Mouse (Mus musculus) kidney, adult 11 months (tissue): ENCODE measurements around the gene Obsl1.
A peak's percentile ranks its signal among the peaks of the same experiment; 100 is the strongest.

Source experiments
- DNase-seq: peaks from one replicate; pipeline ENCODE4 v3.0.0; 2022

The Obsl1 gene

DNA sequence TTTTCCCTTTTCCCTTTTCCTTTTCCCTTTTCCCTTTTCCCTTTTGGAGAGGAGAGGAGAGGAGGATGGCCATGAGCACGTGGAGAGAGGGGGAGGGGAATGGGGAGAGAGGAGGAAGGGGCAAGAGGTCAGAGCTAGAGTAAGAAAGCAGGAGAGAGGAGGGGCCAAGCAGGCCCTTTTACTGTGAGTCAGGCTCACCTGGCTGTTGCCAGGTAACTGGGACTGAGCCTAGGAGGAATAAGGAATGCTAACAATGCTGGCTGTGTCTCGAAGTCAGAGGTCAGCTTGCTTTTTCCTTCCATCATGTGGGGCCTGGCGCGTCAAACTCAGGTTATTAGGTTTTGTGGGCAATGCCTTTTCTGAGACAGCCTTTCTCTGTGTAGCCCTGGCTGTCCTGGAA, 11.7 kb upstream of the Obsl1 start:
- peak; percentile 21 for DNase-seq

GRCm38 (mm10) chr1:75516703-75517380, 10.6 kb upstream of the Obsl1 start:
- no peak for DNase-seq

GRCm38 (mm10) chr1:75512550-75512949, 6.3 kb upstream of the Obsl1 start:
- DNase-seq, result no peak

GRCm38 (mm10) chr1:75511437-75512210, 5.4 kb upstream of the Obsl1 start:
- DNase-seq, result no peak

DNA sequence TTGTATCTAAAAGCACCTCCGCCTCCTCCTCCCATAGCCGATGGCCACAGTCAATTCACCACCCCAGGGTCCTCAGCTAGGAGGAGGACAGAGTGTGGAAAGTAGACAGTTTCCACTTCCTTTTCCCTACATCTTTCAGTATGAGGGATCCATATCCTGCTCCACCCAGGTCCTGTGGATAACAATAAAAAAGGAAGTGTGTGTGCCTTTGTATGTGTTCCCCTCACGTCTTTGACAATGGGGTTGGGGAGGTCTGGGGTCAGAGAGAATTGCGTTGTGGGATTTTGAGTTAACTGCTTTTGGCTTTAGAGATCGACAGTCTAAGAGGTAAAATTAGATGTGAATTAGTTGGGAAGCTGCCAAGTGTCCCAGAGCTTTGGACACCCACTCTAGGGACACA, 3.9 kb upstream of the Obsl1 start:
- DNase-seq, result no peak

DNA sequence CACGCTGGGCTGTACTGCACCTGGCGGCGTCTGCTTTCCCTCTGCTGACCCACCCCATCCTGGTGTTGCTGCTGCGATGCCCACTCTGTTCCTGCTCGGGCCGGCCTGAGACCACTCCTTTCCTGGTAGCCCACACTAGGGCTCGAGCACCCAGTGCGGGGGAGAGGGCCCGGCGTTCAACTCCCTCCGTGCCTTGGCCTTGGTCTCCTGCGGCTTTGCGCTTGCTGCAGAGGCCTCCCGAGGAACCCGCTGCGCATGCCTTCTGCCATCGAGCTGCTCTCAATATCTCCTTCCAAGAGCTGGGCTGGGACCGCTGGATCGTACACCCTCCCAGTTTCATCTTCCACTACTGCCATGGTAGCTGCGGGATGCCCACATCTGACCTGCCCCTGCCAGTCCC, 3.3 kb upstream of the Obsl1 start:
- DNase-seq, result no peak

- DNase-seq, result no peak
Observed at GRCm38 (mm10) chr1:75507006-75507405, 754 bp upstream of the Obsl1 start, which contains the start of gene Inha. Inha (plus strand) TSS chr1:75507077.

DNA sequence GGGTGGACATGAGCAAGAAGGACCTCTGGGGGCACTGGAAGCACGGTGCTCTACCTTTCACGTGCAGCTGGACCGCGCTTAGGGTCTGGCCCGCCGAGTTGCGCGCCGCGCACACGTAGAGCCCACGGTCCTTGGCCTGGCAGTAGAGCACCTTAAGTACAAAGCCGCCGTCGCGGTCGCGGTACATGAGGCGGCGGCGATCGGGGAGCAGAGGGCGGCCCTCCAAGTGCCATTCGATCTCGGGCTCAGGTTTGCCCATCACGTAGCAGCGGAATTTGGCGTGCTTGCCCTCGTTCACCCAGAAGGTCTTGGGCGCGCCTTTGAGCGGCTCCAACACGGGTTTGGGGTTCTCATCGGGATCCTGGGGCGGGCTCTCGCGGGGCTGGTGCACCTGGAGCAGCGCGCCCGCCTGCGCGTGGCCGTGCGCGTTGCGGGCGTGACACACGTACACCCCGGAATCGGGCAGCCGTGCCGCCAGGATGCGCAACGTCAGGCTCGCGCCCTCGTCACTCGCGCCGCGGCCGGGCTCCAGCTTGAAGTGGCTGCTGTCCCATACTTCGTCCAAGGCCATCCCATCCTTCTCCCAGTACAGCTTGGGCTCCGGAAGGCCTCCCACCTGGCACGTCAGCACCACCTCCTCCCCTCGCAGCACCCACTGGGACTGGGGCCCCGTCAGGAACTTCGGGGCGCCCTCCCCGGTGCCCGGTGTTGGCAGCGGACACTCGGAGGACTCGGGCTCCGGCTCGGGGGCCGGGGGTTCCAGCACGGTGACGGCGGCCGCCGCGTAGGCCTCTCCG, 895 bp downstream of the Obsl1 start:
- DNase-seq, result peak; percentile 21

DNA sequence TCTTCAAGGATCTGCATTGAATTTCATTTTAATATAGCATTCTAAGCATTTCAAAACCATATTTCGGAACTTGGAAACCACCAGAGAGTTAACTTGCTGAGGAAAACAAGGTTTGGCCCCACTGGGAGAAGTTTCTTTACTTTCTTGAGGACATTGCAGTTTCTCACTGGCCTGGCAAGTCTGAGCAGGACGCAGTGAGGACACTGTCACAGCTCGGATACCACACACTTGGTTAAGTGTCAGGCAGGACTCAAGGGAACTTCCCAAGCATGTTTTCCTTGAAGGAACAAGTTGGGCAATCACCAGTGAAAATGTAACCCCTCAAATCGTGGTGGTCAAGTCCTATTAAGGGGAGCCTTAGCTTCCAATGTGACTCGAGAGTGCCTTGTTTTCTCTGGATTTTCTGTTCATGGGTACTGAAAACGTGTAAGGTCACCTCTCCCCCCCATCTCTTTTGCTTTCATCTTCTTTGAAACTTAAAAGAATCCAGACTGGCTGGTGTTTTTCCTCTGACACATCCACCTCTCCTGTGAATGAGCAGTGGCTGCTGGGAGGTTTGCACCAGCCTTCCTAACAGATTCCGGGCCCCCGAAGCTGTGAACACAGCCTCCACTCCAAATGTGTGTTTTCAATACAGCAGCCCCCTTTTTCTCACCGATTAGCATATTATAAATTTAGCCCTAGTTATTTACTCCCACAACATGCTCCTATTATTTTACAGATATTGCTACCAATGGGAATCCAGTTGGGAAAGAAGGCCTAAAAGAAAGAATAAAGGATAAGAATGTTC, 1.8 kb downstream of the Obsl1 start:
- no peak for DNase-seq

GRCm38 (mm10) chr1:75503651-75503980, 2.6 kb downstream of the Obsl1 start:
- no peak for DNase-seq

- DNase-seq, result no peak
Observed at GRCm38 (mm10) chr1:75502945-75503650, 3.2 kb downstream of the Obsl1 start.

DNA sequence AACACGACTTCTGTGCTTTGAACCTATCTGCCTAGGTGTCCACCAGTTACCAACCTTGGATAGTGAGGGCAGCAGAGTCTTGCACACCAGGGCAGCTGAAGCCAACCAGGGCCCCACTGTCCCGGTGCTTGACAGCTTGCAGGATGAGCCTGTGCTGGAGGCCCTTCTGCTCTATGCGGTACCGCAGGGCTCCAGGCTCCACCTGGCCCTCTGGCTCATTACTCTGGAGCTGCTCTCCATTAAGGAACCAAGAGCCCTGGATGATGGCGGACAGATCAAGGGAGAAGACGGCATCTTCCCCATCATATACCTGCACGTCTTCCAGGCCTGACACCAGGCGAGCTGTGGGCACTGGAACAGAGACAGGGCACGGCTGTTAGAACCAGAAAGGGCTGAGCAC, 4.3 kb downstream of the Obsl1 start:
- DNase-seq, result no peak

DNA sequence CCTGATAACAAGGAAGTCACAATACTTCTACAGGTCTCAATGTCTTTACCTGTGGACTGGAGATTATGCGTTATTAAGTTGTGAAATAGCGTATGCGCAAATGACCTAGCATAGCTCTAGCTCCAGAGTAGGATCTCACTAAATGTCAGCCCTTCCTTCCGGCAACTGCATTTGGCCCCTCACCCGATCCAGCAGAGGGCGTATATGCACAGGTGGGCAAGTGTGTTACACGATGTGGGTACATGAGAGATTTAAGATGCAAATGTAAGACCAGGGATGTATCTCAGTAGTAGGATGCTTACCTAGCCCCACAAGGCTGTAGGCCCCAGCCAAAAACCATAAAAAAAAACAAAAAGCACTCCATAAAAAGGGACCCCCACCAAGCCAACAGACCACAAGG, 6.8 kb downstream of the Obsl1 start:
- DNase-seq, result no peak

GRCm38 (mm10) chr1:75498897-75499296, 7.4 kb downstream of the Obsl1 start:
- no peak for DNase-seq

DNA sequence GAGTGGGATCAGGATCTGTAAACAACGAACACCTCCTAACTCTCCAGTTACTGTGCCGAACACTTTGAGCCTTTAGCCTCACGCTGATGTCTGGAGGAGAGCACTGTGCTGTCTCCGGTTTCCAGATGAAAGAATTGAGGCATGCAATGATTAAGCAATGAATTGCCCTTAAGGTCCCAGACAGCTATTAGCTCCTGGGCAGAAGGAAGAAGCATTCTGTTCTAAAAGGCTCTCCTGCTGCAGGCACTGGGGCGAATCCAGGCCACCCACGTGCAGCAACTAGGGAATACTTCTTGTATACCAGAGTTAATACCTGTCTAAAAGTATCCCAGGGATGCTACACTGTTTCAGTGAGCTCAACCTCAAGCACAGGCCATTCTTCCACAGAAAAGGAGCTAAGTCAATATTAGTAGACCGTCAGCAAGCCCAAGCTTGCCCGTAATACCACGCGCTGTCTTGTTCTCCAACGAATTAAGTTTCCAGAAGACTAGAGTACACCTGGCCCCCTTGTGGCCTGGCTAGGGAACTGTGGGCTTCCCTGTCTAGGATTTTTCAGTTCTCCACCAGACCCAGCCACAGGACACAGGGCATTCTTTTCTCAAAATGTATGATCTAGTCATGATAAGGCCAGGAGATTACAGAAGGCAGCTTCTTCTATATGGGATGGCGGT, 11.2 kb downstream of the Obsl1 start:
- peak; percentile 18 for DNase-seq

- no peak for DNase-seq
Observed at GRCm38 (mm10) chr1:75492579-75493170, 13.6 kb downstream of the Obsl1 start.

DNA sequence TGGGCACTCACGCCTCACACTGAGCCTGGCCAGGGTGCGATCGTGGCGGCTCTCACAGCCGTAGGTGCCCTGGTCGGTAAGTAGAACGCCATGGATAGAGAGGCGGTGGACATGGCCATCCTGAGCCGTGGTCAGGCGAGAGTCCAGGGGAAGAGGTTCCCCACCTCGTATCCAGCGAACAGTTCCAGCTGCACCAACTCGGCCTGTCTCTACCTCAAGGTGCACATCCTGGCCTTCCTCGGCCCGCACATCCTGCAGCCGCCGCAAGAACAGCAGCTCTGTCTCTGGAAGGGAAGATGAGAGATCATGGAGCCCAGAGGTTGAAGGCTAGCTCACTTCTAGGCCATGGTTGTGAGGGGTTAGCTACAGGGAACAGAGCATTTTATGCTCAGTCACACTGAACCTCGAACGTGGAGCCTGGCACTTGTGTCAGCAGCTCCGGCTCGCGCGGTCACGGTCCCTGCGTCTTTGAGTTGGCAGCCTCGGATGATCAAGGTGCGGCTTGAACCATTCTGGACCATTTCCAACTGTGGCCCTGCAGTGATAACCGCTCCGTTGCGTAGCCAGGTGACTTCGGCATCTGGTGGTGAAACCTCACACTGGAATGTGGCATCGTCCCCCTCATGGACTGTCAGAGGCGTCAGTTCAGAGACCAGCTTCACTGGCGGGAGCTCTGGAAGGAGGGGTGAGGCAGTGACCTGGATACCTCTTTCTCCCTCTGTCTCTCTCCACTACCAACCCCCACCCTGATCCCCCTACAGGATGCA, 15.3 kb downstream of the Obsl1 start:
- no peak for DNase-seq

- peak; percentile 82 for DNase-seq
Observed at GRCm38 (mm10) chr1:75487405-75488161, 18.7 kb downstream of the Obsl1 start.

- DNase-seq, result no peak
Observed at GRCm38 (mm10) chr1:75487040-75487404, 19.2 kb downstream of the Obsl1 start.

- peak; percentile 63 for DNase-seq
Observed at GRCm38 (mm10) chr1:75486561-75486960, 19.7 kb downstream of the Obsl1 start.
